Mouse (Mus musculus) midbrain, postnatal 0 days (tissue): ENCODE measurements around the gene Olfr522. TPM values are rescaled to one million over a fixed set of nuclear protein-coding genes. Genes with fewer than 3 reads are reported as not detected.

ENCODE experiments used
- ATAC-seq: fragments of 200-750 bp; cut with Nextera tagmentation; 2 replicates; pipeline ENCODE4 v1.8.0; 2017; ENCODE audit warnings: moderate number of reproducible peaks, mild to moderate bottlenecking, moderate TSS enrichment, moderate library complexity; ENCODE audit not compliant: low FRiP score
- DNase-seq: peaks from one replicate; pipeline ENCODE4 v3.0.0-alpha.2; 2015; ENCODE audit warnings: low spot score
- H3K27ac ChIP-seq: fragments of 300-500 bp; sonication (generic); 2 replicates; pipeline ENCODE4 v1.5.1; 2014; ENCODE audit warnings: low read depth, mild to moderate bottlenecking, low read length, mixed read lengths
- H3K27me3 ChIP-seq: fragments of 300-500 bp; sonication (generic); 2 replicates; pipeline ENCODE4 v1.6.1; 2014; ENCODE audit warnings: low read length, control low read depth, mixed read lengths; ENCODE audit not compliant: insufficient read depth
- H3K36me3 ChIP-seq: fragments of 300-500 bp; sonication (generic); 2 replicates; pipeline ENCODE4 v1.6.1; 2014; ENCODE audit warnings: low read length, control low read depth, mixed read lengths; ENCODE audit not compliant: insufficient read depth
- H3K4me1 ChIP-seq: fragments of 300-500 bp; sonication (generic); 2 replicates; pipeline ENCODE4 v1.6.1; 2014; ENCODE audit warnings: mild to moderate bottlenecking, control low read depth, antibody characterized with exemption, low read length, mixed read lengths; ENCODE audit not compliant: insufficient read depth
- H3K4me2 ChIP-seq: fragments of 300-500 bp; sonication (generic); 2 replicates; pipeline ENCODE4 v1.6.1; 2014; ENCODE audit warnings: low read depth, mild to moderate bottlenecking, low read length, mixed read lengths; ENCODE audit not compliant: poor library complexity, severe bottlenecking
- H3K4me3 ChIP-seq: fragments of 300-500 bp; sonication (generic); 2 replicates; pipeline ENCODE4 v1.5.1; 2014; ENCODE audit warnings: low read depth, mild to moderate bottlenecking, low read length, moderate library complexity
- H3K9ac ChIP-seq: fragments of 300-500 bp; sonication (generic); replicated peaks from 2 replicates; pipeline ENCODE4 v1.6.1; 2014; ENCODE audit warnings: mild to moderate bottlenecking, low read length, moderate library complexity, mixed read lengths; ENCODE audit not compliant: poor library complexity, severe bottlenecking
- H3K9me3 ChIP-seq: fragments of 300-500 bp; sonication (generic); 2 replicates; pipeline ENCODE4 v1.6.1; 2016; ENCODE audit warnings: low read length, control low read depth
- CTCF ChIP-seq: IDR thresholded peaks from 2 replicates; pipeline ENCODE4 v1.5.1; 2016; ENCODE audit warnings: antibody characterized with exemption, mild to moderate bottlenecking
- WGBS: fragments of 180-500 bp; shearing (Covaris S2); extraction: QIAGEN DNeasy Blood & Tissue Kit; methylation state at CpG from one replicate; pipeline ENCODE4 v1.1.7; 2014; 5-methylcytosine and 5-hydroxymethylcytosine counted together
- polyA plus RNA-seq: library from polyadenylated mRNA; unstranded; fragments of >200 nt; fragmentation: Nextera tagmentation; extraction: Ambion mirVana; gene quantifications from 2 replicates; pipeline ENCODE4 v1.2.1, GENCODE M21; 2015
- total RNA-seq: library from RNA; depleted of rRNA; stranded (reverse); fragments of >200 nt; gene quantifications from 2 replicates; pipeline ENCODE4 v1.2.3, GENCODE M21; 2014

Gene Olfr522
- total and polyA plus RNA-seq, 2 experiments from 2014 or later: not detected

DNA sequence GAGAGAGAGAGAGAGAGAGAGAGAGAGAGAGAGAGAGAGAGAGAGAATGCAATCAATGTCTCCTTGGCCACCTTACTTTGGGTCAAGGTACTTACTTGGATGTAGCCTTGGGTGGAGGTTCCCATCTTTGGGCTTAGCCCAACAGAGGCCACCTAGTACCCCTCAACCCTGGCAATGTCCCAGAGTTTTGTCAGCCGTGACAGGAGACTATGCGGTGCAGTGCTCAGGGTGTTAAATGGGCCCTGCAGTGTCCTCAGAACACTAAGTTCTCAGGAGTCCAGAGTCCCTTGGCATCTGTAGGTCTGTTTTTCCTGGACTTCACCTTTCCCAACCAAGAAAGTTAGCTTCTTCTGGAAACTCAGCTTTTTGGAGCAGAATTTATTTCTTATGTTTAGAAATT, 14.6 kb upstream of the Olfr522 start:
- Histone ChIP-seq H3K9ac (no peak overlapping the region), H3K27ac (no peak overlapping the region), H3K4me2 (no peak overlapping the region), H3K4me3 (no peak overlapping the region), H3K9me3 (no peaks in the 10 kb centered on the region), H3K27me3 (no peaks in the 10 kb centered on the region), H3K36me3 (no peaks in the 10 kb centered on the region), H3K4me1 (no peaks in the 10 kb centered on the region)
- no peak for ATAC-seq
- no peak for TF ChIP-seq CTCF
- WGBS: 81% methylated on average over 2 of the region's 2 CpGs
- no peak for DNase-seq

DNA sequence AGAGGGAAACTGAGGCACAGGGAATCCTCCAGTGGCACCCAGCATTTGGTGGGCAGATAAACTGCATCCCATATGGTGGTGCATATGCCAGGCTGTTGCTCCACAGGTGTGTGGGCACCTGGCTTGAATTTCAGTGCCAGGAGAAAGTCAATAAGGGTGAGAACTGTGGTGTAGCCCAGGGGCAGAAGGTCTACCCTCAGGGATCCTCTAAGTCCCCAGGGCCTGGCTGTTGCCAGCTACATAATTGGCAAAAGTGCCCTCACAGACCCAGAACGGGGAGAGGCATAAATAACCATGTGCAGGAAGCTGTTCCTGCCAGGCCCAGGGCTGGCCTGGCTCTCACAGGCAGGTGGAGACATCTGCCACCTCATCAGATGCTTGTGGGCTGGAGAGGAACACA, 8.4 kb upstream of the Olfr522 start, which contains the start of gene Olfr523:
Gene Olfr523 (plus strand): TSS at position 282 of the 400 bp plus-strand sequence.
- no peak within 1 kb of the TSS for H3K27ac ChIP-seq
- no peak for TF ChIP-seq CTCF
- DNase-seq (peak; percentile 12), ATAC-seq (no peak)
- 43% methylated on average over 1 of the region's 1 CpGs for WGBS
- H3K4me3 ChIP-seq: no peak within 1 kb of the TSS
- no peaks in the 10 kb centered on the region for H3K4me1 ChIP-seq
- H3K27me3 ChIP-seq: no peaks in the 10 kb centered on the region
- H3K9me3 ChIP-seq: no peaks in the 10 kb centered on the region
- H3K4me2 ChIP-seq: no peak within 1 kb of the TSS
- no peak within 1 kb of the TSS for H3K9ac ChIP-seq
- no peaks in the 10 kb centered on the region for H3K36me3 ChIP-seq

DNA sequence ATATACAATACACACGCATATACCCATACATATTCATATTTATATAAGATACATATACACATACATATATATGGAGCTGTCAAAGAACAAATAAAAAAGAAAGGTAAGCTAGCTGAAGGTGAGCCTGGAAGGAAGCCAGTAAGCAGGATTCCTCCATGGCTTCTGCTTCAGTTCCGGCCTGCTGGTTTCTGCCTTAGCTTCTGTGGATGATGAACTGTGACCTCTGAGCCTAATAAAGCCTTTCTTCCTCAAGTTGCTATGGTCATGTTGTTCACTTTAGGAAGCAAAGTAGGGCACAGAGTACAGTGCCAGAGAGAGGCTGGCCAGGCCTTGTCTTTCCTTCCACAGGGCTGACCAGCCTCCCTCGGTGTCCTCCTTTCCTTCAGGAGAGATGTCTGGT, 6.3 kb upstream of the Olfr522 start:
- Histone ChIP-seq H3K4me1 (no peaks in the 10 kb centered on the region), H3K4me3 (no peak overlapping the region), H3K9me3 (no peaks in the 10 kb centered on the region), H3K9ac (no peak overlapping the region), H3K27me3 (no peaks in the 10 kb centered on the region), H3K27ac (no peak overlapping the region), H3K36me3 (no peaks in the 10 kb centered on the region), H3K4me2 (no peak overlapping the region)
- DNase-seq (no peak), ATAC-seq (no peak)
- no peak for TF ChIP-seq CTCF
- WGBS: 93% methylated on average over 3 of the region's 3 CpGs

DNA sequence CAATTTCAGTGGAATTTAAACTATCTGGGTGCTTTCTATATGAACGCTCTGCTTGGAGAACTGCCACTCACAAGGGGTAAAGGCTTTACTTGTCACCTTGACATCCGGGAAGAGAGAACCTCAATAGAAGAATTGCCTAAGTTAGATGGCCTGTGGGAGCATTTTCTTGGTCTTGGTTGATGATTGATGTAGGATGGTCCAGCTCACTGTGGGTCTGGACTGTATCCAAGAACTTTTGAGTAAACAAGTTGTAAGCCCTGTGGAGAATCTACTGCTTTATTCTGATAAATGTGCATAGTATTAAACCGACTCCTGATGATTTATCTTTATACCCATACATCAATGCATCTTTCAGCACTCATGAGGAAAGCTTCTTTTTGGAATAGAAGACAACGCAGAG, 4.8 kb upstream of the Olfr522 start:
- Histone ChIP-seq H3K4me1 (no peaks in the 10 kb centered on the region), H3K4me2 (no peak overlapping the region), H3K36me3 (no peaks in the 10 kb centered on the region), H3K27ac (no peak overlapping the region), H3K27me3 (no peaks in the 10 kb centered on the region), H3K9ac (no peak overlapping the region), H3K4me3 (no peak overlapping the region), H3K9me3 (no peaks in the 10 kb centered on the region)
- no peak for ATAC-seq
- TF ChIP-seq CTCF: no peak
- no peak for DNase-seq
- 82% methylated on average over 4 of the region's 4 CpGs for WGBS

DNA sequence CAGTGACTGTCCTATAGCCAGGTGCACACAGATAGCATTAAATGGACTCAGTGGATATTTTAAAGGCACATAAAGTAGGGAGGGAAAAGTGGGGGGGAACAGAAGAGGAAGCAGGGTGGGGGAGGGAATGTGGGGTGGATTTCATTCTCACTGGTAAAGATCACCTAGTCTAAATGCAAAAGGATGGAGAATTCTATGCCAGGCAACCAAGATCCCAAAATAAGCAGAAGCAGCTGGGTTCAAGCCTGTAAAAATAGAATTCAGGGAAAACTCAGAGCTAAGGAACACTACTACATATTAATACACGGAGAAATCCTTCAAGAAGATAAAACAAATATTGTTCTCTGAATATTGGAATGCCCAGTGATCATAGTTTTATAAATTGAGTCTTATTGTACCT, 3.4 kb upstream of the Olfr522 start:
- Histone ChIP-seq H3K9ac (no peak overlapping the region), H3K4me1 (no peaks in the 10 kb centered on the region), H3K9me3 (no peaks in the 10 kb centered on the region), H3K27me3 (no peaks in the 10 kb centered on the region), H3K4me3 (no peak overlapping the region), H3K36me3 (no peaks in the 10 kb centered on the region), H3K4me2 (no peak overlapping the region), H3K27ac (no peak overlapping the region)
- ATAC-seq: no peak
- DNase-seq: no peak
- no peak for TF ChIP-seq CTCF
- WGBS: 81% methylated on average over 1 of the region's 1 CpGs

DNA sequence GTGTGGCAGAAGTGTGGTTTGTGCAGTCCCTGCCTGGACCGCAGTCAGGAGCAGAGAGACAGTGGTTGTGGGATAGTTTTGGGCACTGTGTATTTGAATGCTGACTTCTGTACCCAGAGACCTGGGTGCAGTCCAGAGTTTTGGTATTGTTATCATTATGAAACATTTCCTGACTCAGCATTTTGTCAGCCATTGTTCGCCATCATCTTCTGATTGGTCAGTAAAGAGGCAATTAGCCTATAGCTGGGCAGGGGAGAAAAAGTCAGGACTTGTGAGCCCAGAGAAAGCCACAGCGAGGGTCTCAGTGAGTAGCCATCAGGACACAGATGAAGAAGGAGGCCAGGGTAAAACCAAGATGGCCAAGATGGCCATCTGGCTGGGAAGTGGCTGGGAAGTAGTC, 4.2 kb downstream of the Olfr522 start:
- Histone ChIP-seq H3K9ac (no peak overlapping the region), H3K4me1 (peaks cover 2% of the 10 kb centered on the region; the same call in 1 of the 2 replicates), H3K36me3 (no peaks in the 10 kb centered on the region), H3K9me3 (no peaks in the 10 kb centered on the region), H3K4me2 (no peak overlapping the region), H3K27ac (no peak overlapping the region), H3K4me3 (no peak overlapping the region), H3K27me3 (no peaks in the 10 kb centered on the region)
- DNase-seq (no peak), ATAC-seq (no peak)
- TF ChIP-seq CTCF: no peak
- WGBS: 82% methylated on average over 3 of the region's 3 CpGs
